Mouse (Mus musculus): Measurements from ENCODE around the gene Cdk5rap1.
"Not testable (repeated sequence)": the region's sequence is repeated elsewhere in the genome, so short reads cannot be mapped to it uniquely, and the experiment has no call there.

Gene Cdk5rap1

GRCm38 (mm10) chr2:154374807-154375601, 2.2 kb upstream of the Cdk5rap1 start:
- no peak for DNase-seq (ENCODE audit: low spot score)

DNA sequence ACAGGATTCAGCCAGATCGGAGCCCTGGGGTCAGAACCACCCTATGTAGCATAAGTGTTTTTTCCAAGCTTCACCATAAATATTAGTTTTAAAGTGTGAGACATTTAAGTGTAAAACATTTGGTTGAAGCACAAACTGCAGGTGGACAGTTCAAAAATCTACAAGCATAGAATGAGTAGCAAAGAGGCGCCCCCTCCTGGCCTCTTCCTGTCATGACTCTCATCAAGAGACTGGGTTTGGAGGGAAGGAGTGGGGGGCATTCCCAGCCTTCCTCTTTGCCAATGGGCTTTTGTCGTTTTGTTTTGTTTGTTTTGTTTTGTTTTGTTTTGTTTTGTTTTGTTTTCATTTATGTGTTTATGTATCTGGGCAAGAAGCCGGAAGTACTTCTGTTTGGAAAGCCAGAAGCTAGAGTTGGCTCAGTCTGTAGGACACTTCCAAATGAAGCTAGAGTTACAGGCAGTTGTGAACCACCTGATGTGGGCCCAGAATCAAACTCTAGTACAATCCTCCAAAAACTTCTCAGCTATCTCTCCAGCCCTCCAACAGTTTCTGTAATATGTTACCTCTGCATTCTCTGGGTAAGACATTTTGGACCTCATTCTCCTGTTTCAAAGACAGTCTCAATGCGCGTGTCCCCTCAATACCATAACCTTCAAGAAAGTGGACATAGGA, 1.3 kb upstream of the Cdk5rap1 start:
- DNase-seq (ENCODE audit: low spot score): peak; percentile 51

DNA sequence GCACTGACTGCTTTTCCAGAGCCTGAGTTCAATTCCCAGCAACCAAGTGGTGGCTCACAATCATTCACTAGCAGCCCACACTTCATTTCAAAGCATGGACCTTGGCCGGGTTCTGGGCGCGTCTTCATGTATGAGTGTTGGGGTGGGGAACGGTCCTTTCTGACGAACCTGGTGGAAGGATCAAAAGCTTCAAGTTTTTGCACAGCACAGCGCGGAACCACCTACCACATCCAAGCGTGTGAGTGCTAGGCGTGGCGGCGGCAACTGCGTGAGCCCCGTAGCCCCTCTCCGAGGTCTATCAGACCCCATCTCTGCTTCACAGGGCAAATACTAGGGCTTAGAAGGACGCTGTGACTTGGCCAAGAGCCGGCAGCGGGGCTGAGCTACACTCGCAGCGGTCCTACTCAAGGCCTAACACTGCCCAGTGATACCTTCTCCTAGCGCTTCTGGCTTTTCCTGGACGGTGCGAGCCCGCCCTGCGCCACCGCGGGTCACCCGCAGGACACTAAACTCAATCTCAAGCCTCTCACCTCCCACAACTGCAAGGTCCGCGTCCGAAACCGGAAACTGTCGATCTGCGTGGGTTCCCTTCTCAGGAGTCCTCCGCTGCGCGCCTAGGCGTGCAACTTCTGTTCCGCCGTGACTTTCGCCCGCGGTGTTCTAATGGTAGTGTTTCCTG, 520 bp downstream of the Cdk5rap1 start:
- peak; percentile 85 for DNase-seq (ENCODE audit: low spot score)

GRCm38 (mm10) chr2:154367510-154367909, 5.3 kb downstream of the Cdk5rap1 start:
- no peak for DNase-seq (ENCODE audit: low spot score)

DNA sequence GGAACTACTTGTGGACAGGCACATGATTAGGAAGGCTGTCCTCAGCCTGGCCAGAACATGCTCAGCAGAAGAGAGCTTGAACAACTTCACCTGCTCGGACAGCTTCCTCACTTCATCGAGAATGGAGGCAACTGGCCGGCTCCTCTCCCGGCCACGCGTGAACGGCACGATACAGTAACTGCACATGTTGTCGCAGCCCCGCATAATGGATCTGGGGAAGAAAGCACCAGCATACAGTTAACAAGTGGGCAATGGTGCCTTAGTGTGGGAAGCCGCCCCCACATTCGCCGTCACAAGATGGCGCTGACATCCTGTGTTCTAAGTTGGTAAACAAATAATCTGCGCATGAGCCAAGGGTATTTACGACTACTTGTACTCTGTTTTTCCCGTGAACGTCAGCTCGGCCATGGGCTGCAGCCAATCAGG, 18.8 kb downstream of the Cdk5rap1 start:
- DNase-seq (ENCODE audit: low spot score): not testable (repeated sequence)

- no peak for DNase-seq (ENCODE audit: low spot score)
Measured at GRCm38 (mm10) chr2:154348152-154348551, 24.7 kb downstream of the Cdk5rap1 start.

DNA sequence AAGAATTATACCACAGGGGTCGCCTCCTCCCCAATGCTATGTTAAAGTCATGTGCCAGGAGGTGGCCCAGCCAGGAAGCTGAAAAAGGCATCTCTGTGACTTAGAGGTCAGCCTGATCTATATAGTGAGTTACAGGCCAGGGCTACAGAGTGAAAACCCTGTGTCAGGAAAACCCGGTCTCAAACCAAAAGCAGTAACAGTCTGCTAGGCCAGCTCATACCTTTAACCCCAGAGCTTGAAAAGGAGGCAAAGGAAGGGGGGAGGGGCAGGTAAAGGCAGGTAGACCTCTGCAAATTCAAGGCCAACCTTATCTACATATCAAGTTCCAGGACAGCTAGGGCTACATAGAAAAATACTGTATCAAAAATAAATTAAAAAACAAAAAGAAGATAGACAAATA, 33.5 kb downstream of the Cdk5rap1 start:
- DNase-seq (ENCODE audit: low spot score): no peak

GRCm38 (mm10) chr2:154338161-154338560, 34.6 kb downstream of the Cdk5rap1 start:
- no peak for DNase-seq (ENCODE audit: low spot score)

- DNase-seq (ENCODE audit: low spot score): no peak
Measured at GRCm38 (mm10) chr2:154335572-154335971, 37.2 kb downstream of the Cdk5rap1 start.

DNA sequence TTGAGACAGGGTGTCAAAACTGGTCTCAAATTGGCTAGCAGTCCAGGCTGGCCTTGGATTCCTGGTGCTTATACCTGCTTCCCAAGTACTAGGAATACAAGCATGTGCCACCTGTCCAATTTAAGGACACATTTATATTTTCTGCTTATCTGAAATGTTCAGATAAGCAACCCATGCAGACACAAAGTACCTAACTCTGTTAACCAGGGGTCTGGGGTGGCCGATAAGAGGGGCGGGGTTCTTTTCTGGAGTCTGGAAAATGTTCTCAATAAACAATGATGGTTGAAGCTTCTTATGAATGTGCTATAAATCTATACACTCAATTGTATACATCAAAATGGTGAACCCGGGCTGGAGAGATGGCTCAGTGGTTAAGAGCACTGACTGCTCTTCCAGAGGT, 46.0 kb downstream of the Cdk5rap1 start:
- no peak for DNase-seq (ENCODE audit: low spot score)

DNA sequence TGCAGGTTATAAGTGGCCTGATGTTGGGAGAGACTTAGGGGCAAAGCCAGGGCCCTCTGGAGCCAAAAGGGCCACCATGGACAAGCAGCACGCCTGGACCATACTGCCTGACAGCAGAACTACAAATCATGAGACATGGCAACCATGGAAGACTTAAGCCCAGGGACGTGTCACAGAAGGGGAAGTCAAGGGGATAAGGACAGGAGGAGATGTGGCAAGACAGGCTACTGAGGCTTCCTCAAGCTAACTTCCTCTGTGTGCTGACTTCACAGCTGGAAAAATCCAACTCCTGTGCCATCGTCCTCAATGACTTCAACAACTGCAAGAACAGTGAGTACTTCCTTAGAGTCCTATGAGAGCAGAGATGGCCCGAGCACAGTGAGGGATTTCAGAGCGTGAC, 59.0 kb downstream of the Cdk5rap1 start:
- DNase-seq (ENCODE audit: low spot score): not testable (repeated sequence)

GRCm38 (mm10) chr2:154306927-154307326, 65.9 kb downstream of the Cdk5rap1 start, which contains the start of gene Bpifb9b:
Gene Bpifb9b, plus strand, starts transcription at chr2:154307227.
- not testable (repeated sequence) for DNase-seq (ENCODE audit: low spot score)

DNA sequence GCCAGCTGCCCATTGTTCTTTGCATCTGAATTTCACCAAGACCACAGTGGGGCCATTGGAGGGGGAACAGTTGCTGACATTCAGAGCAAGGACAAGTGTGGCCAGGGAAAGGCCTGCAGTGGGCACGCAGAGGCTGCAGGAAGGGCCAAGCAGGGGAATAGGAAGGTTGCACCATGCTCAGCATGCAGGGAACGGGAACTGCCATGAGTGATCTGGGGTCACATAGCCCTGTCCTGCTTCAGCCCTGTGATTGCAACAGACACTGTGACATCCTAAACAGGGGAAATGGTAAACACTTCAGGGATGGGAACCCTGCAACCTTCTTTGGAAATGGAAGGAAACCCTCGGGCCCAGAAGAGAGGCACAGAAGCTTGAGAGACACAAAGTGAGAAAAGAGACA, 68.2 kb downstream of the Cdk5rap1 start:
- DNase-seq (ENCODE audit: low spot score): not testable (repeated sequence)

- no peak for DNase-seq (ENCODE audit: low spot score)
Measured at GRCm38 (mm10) chr2:154301763-154302162, 71.0 kb downstream of the Cdk5rap1 start.

DNA sequence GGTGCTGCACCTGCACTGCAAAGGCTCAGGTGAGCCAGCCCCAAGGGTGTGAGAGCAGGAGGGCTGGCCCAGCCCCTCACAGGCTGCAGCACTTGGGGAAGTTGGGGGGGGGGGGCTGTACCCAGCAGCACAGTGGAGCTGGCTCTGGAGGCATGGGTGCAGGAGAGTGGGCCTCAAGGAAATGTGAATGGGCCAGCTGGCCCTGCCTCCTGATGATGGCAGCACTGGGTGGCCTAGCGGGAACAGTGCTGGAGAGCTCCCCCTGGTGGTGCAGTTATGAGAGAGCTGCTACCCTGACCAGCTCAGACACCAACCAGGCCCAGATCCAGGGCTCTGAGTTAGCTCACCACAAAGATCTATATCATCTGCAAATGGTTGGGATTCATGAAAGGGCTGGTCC, 72.3 kb downstream of the Cdk5rap1 start:
- peak; percentile 48 for DNase-seq (ENCODE audit: low spot score)

DNA sequence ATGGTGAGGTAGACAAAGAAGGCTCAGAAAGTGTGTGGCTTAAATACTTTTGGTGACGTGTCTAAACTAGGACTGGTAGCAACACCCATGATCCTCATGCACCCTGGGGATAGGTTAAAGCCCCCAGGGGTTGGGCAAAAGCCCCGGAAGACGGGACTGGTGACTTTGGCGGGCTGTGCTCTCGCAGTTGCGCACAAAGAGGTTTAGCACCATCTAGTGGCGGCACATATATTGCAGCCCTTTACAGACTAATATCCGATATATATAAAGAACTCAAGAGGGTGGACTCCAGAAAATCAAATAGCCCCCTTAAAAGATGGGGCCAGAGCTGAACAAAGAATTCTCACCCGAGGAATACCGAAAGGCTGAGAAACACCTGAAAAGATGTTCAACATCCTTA, 78.1 kb downstream of the Cdk5rap1 start:
- peak; percentile 16 for DNase-seq (ENCODE audit: low spot score)

DNA sequence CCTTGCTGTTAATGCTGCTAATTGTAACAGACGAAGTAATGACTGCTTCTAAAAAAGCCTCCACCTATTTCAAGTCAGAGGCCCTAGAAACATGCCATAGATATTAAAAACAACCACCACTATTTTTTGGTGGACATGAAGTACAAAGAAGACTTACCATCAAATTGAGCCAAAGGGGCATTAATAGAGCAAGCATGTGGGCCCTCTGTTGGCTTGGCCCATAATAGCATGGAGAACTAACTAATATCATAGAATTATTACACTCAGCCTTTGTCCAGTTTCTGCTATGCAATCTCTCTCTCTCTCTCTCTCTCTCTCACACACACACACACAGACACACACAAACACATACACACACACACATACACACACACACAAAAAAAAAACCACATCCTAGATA, 80.0 kb downstream of the Cdk5rap1 start:
- DNase-seq (ENCODE audit: low spot score): no peak

DNA sequence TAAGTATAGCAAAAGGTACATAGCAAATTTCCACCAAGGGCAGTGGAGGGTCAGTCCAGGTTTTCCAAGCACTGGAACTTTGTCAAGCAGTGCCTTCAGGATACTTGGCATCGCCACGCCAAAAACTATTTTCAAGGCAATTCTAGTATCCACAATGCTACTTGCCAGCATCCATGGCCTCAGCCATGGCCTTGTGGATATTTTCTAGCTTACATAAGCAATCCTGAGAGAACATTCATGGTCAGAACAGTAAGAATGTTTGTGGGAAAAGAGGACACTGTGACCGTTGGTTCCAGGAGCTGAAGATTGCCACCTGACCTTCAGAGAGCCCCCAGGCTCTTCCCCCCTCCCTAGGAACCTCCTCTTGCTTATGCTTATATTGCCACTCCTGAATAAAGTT, 80.9 kb downstream of the Cdk5rap1 start:
- not testable (repeated sequence) for DNase-seq (ENCODE audit: low spot score)
